Mouse (Mus musculus) intestine, postnatal 0 days (tissue): ENCODE measurements around the gene BC107364. TPM values are rescaled to one million over a fixed set of nuclear protein-coding genes. Genes with fewer than 3 reads are reported as not detected.
"Not testable (repeated sequence)": the region's sequence is repeated elsewhere in the genome, so short reads cannot be mapped to it uniquely, and the experiment has no call there.

ENCODE experiments used
- ATAC-seq: fragments of 200-750 bp; cut with Nextera tagmentation; 2 replicates; pipeline ENCODE4 v1.8.0; 2017; ENCODE audit warnings: mild to moderate bottlenecking, moderate TSS enrichment, moderate library complexity
- H3K27ac ChIP-seq: fragments of 300-500 bp; sonication (generic); 2 replicates; pipeline ENCODE4 v1.5.1; 2014; ENCODE audit warnings: mild to moderate bottlenecking, low read depth, low read length, moderate library complexity
- H3K27me3 ChIP-seq: fragments of 300-500 bp; sonication (generic); replicated peaks from 2 replicates; pipeline ENCODE4 v1.6.1; 2014; ENCODE audit warnings: low read length, mixed read lengths; ENCODE audit not compliant: control insufficient read depth, insufficient read depth
- H3K36me3 ChIP-seq: fragments of 300-500 bp; sonication (generic); 2 replicates; pipeline ENCODE4 v1.6.1; 2014; ENCODE audit warnings: mild to moderate bottlenecking, moderate library complexity; ENCODE audit not compliant: control insufficient read depth, insufficient read depth
- H3K4me1 ChIP-seq: fragments of 300-500 bp; sonication (generic); replicated peaks from 2 replicates; pipeline ENCODE4 v1.6.1; 2014; ENCODE audit warnings: antibody characterized with exemption, low read length, mixed read lengths; ENCODE audit not compliant: control insufficient read depth, insufficient read depth
- H3K4me2 ChIP-seq: fragments of 300-500 bp; sonication (generic); replicated peaks from 2 replicates; pipeline ENCODE4 v1.6.1; 2014; ENCODE audit warnings: low read depth, mild to moderate bottlenecking, moderate library complexity
- H3K4me3 ChIP-seq: fragments of 300-500 bp; sonication (generic); 2 replicates; pipeline ENCODE4 v1.5.1; 2014; ENCODE audit warnings: low read depth, low read length
- H3K9ac ChIP-seq: fragments of 300-500 bp; sonication (generic); 2 replicates; pipeline ENCODE4 v1.6.1; 2014; ENCODE audit warnings: mild to moderate bottlenecking, low read depth, low read length
- H3K9me3 ChIP-seq: fragments of 300-500 bp; sonication (generic); 2 replicates; pipeline ENCODE4 v1.6.1; 2016; ENCODE audit warnings: mixed run types; ENCODE audit not compliant: control insufficient read depth
- CTCF ChIP-seq: sonication (generic); IDR thresholded peaks from 2 replicates; pipeline ENCODE4 v1.5.1; 2016; ENCODE audit warnings: low read depth, mild to moderate bottlenecking, control low read depth, antibody characterized with exemption, moderate library complexity
- WGBS: fragments of 180-500 bp; shearing (Covaris S2); extraction: QIAGEN DNeasy Blood & Tissue Kit; methylation state at CpG from one replicate; pipeline ENCODE4 v1.1.7; 2014; 5-methylcytosine and 5-hydroxymethylcytosine counted together
- polyA plus RNA-seq: library from polyadenylated mRNA; unstranded; fragments of >200 nt; fragmentation: Nextera tagmentation; extraction: Ambion mirVana; gene quantifications from 2 replicates; pipeline ENCODE4 v1.2.1, GENCODE M21; 2015

The BC107364 gene
- polyA plus RNA-seq, 1 experiment from 2014 or later, result 0.56 TPM

- 34% methylated on average over 3 of the region's 3 CpGs for whole genome bisulfite sequencing
- no peak overlapping the region for H3K4me3 ChIP-seq
- H3K4me2 ChIP-seq, result no peak overlapping the region
- no peaks in the 10 kb centered on the region for H3K9me3 ChIP-seq
- H3K27me3 ChIP-seq, result peaks cover 25% of the 10 kb centered on the region
- TF ChIP-seq CTCF, result no peak
- H3K27ac ChIP-seq, result no peak overlapping the region
- H3K9ac ChIP-seq, result no peak overlapping the region
- ATAC-seq, result no peak
- H3K4me1 ChIP-seq, result 0 out of 2 replicates have a peak, but pooled peaks cover 4% of the 10 kb centered on the region
- H3K36me3 ChIP-seq, result no peaks in the 10 kb centered on the region
Measured at GRCm38 (mm10) chr3:96479249-96479648, 27.1 kb upstream of the BC107364 start.

- Histone ChIP-seq H3K27ac (no peak overlapping the region), H3K9me3 (no peaks in the 10 kb centered on the region), H3K4me3 (no peak overlapping the region), H3K9ac (no peak overlapping the region), H3K36me3 (no peaks in the 10 kb centered on the region), H3K4me2 (no peak overlapping the region), H3K27me3 (peaks cover 29% of the 10 kb centered on the region), H3K4me1 (0 out of 2 replicates have a peak, but pooled peaks cover 4% of the 10 kb centered on the region)
- 63% methylated on average over 6 of the region's 6 CpGs for WGBS
- TF ChIP-seq CTCF, result no peak
- ATAC-seq, result no peak
Measured at GRCm38 (mm10) chr3:96477558-96477957, 25.5 kb upstream of the BC107364 start.

- WGBS, result 44% methylated on average over 3 of the region's 3 CpGs
- Histone ChIP-seq H3K4me1 (0 out of 2 replicates have a peak, but pooled peaks cover 4% of the 10 kb centered on the region), H3K9ac (no peak overlapping the region), H3K36me3 (no peaks in the 10 kb centered on the region), H3K4me3 (no peak overlapping the region), H3K9me3 (no peaks in the 10 kb centered on the region), H3K27ac (no peak overlapping the region), H3K27me3 (peaks cover 29% of the 10 kb centered on the region), H3K4me2 (no peak overlapping the region)
- TF ChIP-seq CTCF, result no peak
- ATAC-seq, result no peak
Measured at GRCm38 (mm10) chr3:96477084-96477483, 25.0 kb upstream of the BC107364 start.

GRCm38 (mm10) chr3:96474909-96475655 is 23.0 kb upstream of the BC107364 start:
- peak overlapping the region; percentile 67 for H3K4me2 ChIP-seq
- 5% methylated on average over 44 of the region's 44 CpGs for WGBS
- no peak for TF ChIP-seq CTCF
- H3K9ac ChIP-seq, result no peak overlapping the region
- H3K9me3 ChIP-seq, result no peaks in the 10 kb centered on the region
- H3K4me1 ChIP-seq, result 0 out of 2 replicates have a peak, but pooled peaks cover 4% of the 10 kb centered on the region
- H3K27ac ChIP-seq, result no peak overlapping the region
- no peaks in the 10 kb centered on the region for H3K36me3 ChIP-seq
- peaks cover 29% of the 10 kb centered on the region for H3K27me3 ChIP-seq
- no peak for ATAC-seq
- H3K4me3 ChIP-seq, result peak overlapping the region; percentile 36

GRCm38 (mm10) chr3:96473556-96473955 is 21.4 kb upstream of the BC107364 start:
- H3K27me3 ChIP-seq, result peaks cover 29% of the 10 kb centered on the region
- H3K4me1 ChIP-seq, H3K27ac ChIP-seq, H3K4me3 ChIP-seq, ATAC-seq, H3K36me3 ChIP-seq, H3K4me2 ChIP-seq, H3K9ac ChIP-seq, H3K9me3 ChIP-seq: not testable (repeated sequence)
- WGBS, result 65% methylated on average over 3 of the region's 3 CpGs

GRCm38 (mm10) chr3:96472066-96472465 is 20.0 kb upstream of the BC107364 start:
- peaks cover 28% of the 10 kb centered on the region for H3K27me3 ChIP-seq
- no peak for ATAC-seq
- no peak overlapping the region for H3K4me2 ChIP-seq
- WGBS, result 88% methylated on average over 5 of the region's 5 CpGs
- no peaks in the 10 kb centered on the region for H3K9me3 ChIP-seq
- 0 out of 2 replicates have a peak, but pooled peaks cover 4% of the 10 kb centered on the region for H3K4me1 ChIP-seq
- H3K27ac ChIP-seq, result no peak overlapping the region
- no peak overlapping the region for H3K9ac ChIP-seq
- no peak for TF ChIP-seq CTCF
- H3K4me3 ChIP-seq, result no peak overlapping the region
- no peaks in the 10 kb centered on the region for H3K36me3 ChIP-seq
